Mouse (Mus musculus) ZHBTc4 (cell line): ENCODE data around the gene Gm7792.
"Not testable (repeated sequence)": the region's sequence is repeated elsewhere in the genome, so short reads cannot be mapped to it uniquely, and the experiment has no call there.

Source experiments
- DNase-seq: peaks from one replicate; pipeline ENCODE4 v3.0.0-alpha.2; 2011; ENCODE audit warnings: low read depth, low spot score

The Gm7792 gene

DNA sequence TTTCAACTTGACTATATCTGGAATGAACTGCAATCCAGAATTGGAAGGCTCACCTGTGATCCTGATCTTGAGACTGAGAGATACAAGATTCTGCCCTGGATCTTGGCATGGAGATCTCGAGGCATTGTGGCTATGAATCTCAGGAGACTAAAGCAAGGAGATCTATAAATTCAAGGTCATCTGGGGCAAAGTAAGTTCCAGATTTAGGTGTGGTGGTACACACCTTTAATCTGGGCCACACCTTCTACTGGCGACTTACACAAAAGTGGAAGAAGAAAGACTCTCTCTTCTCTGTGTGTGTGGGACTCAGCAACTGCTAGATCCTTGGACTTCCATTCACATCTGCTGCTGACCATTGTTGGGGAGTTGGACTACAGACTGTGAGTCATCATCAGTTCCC lies at the start of gene Gm7792:
Gm7792 (plus strand) TSS at position 301 of the 400 bp plus-strand sequence.
- not testable (repeated sequence) for DNase-seq
